Comparison of ENCODE assay signal across 9 mouse cellular contexts in the genomic region with DNA sequence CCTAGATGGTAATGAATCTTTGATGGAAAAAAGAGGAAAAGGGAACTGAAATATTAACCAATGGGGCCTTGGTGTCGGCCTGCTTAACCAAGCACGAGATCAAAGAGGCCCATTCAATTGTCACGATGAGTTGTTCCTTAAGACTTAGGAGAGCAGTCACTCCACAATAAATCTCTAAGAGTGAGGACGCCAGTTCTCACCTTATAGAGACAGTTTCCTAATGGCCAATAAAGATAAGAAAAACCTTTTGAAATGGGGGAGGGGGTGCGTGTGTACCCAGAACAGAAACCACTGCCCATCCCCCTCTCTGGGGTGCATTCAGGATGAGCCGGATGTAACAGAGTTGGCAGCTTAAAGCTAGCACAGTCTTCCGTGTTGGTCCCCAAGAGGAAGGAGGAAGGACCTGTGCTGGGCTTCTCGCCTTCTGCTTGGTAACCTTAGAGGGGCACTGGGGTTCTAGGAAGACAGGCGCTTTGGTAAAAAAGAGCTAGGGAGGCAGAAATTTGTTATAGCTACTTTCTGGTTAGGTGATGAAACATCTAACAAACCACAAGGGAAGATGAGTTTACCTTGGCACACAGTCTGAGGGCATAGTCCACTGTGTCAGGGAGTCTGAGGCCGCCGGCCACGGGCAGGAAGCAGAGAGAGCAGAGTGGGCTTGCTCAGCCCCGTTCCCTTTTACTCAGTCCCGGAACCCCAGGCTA. TPM values are rescaled to one million over a fixed set of nuclear protein-coding genes. Genes with fewer than 3 reads are reported as not detected.
A peak's percentile ranks its signal among the peaks of the same experiment; 100 is the strongest.
DNase-seq lines count a peak whose midpoint lies in the region; ATAC-seq and TF ChIP-seq lines count a peak whose summit lies in the region.
"Had no signal": no experiment of that assay in that cellular context is flagged by ENCODE, and none has a peak within 500 bp of the region (broad histone marks: within the 10 kb centered on the region; RNA-seq: fewer than 3 reads in every experiment).

No protein-coding gene starts in this region.

- no peak overlapping the region for H3K4me3 ChIP-seq in heart, embryonic 11.5 days (ENCODE audit: low read depth, low read length)
- no peak overlapping the region for H3K4me3 ChIP-seq in heart, adult 2 months
- no peak overlapping the region for H3K4me3 ChIP-seq in hindbrain, embryonic 13.5 days
- H3K4me3 ChIP-seq in cerebellum, adult 2 months (replicated peaks; ENCODE audit: insufficient read depth, low read depth, low read length), result no peak overlapping the region
- H3K4me3 ChIP-seq: limb, embryonic 13.5 days had no signal

- no peaks in the 10 kb centered on the region for H3K36me3 ChIP-seq in heart, embryonic 11.5 days (ENCODE audit: control insufficient read depth, insufficient read depth, low read length)
- no peaks in the 10 kb centered on the region for H3K36me3 ChIP-seq in heart, adult 2 months (ENCODE audit: control insufficient read depth, insufficient read depth, low read length)
- H3K36me3 ChIP-seq in hindbrain, embryonic 13.5 days, result no peaks in the 10 kb centered on the region
- H3K36me3 ChIP-seq: limb, embryonic 13.5 days had no signal

- no peaks in the 10 kb centered on the region for H3K79me2 ChIP-seq in heart, adult 2 months (replicated peaks; ENCODE audit: control insufficient read depth, insufficient read depth, low read length)

- ATAC-seq in heart, embryonic 11.5 days (replicated peaks; ENCODE audit: insufficient number of reproducible peaks, low FRiP score, low TSS enrichment), result no peak
- no peak for ATAC-seq in hindbrain, embryonic 13.5 days (ENCODE audit: low FRiP score)

- no peak overlapping the region for H3K9ac ChIP-seq in heart, embryonic 11.5 days (ENCODE audit: low read depth, low read length)
- no peak overlapping the region for H3K9ac ChIP-seq in heart, adult 2 months (ENCODE audit: low read depth, low read length)
- no peak overlapping the region for H3K9ac ChIP-seq in hindbrain, embryonic 13.5 days
- H3K9ac ChIP-seq: limb, embryonic 13.5 days had no signal

- H3K9me3 ChIP-seq in heart, embryonic 11.5 days (replicated peaks; ENCODE audit: control insufficient read depth, low read length), result no peaks in the 10 kb centered on the region
- no peaks in the 10 kb centered on the region for H3K9me3 ChIP-seq in hindbrain, embryonic 13.5 days
- H3K9me3 ChIP-seq: limb, embryonic 13.5 days had no signal

- H3K4me1 ChIP-seq in heart, embryonic 11.5 days (ENCODE audit: control insufficient read depth, insufficient read depth, low read length), result peaks cover 11% of the 10 kb centered on the region
- H3K4me1 ChIP-seq in heart, adult 2 months (ENCODE audit: control insufficient read depth, insufficient read depth, low read length), result peaks cover 7% of the 10 kb centered on the region
- H3K4me1 ChIP-seq in hindbrain, embryonic 13.5 days (replicated peaks), result peaks cover 35% of the 10 kb centered on the region
- peaks cover 11% of the 10 kb centered on the region; the same call in 1 of the 2 replicates for H3K4me1 ChIP-seq in cerebellum, adult 2 months (ENCODE audit: control insufficient read depth, insufficient read depth, low read length)

- no peak for DNase-seq in heart, adult 2 months
- peak; percentile 39 for DNase-seq in T-cell, adult 2 months (ENCODE audit: low spot score)
- peak; percentile 67 for DNase-seq in kidney, postnatal 10 days
- peak; percentile 43 to 54 for DNase-seq in spleen, adult 18-20 months
- no peak for DNase-seq in embryo, embryonic 10.5 days (ENCODE audit: low spot score)
- no peak for DNase-seq in cerebellum, adult 2 months

- intact Hi-C loops in heart, adult 2 months (cut with DNase I), result no loop called here

- H3K27ac ChIP-seq in heart, embryonic 11.5 days (ENCODE audit: low read depth, low read length), result no peak overlapping the region
- no peak overlapping the region for H3K27ac ChIP-seq in heart, adult 2 months
- no peak overlapping the region for H3K27ac ChIP-seq in hindbrain, embryonic 13.5 days
- no peak overlapping the region for H3K27ac ChIP-seq in cerebellum, adult 2 months (ENCODE audit: insufficient read depth, low read length)
- H3K27ac ChIP-seq: limb, embryonic 13.5 days had no signal

- peaks cover 3% of the 10 kb centered on the region; the same call in 1 of the 2 replicates for H3K27me3 ChIP-seq in heart, embryonic 11.5 days (ENCODE audit: control insufficient read depth, insufficient read depth, low read length)
- no peaks in the 10 kb centered on the region for H3K27me3 ChIP-seq in heart, adult 2 months (ENCODE audit: control insufficient read depth, insufficient read depth, low read length)
- 0 out of 2 replicates have a peak, but pooled peaks cover 5% of the 10 kb centered on the region for H3K27me3 ChIP-seq in hindbrain, embryonic 13.5 days
- H3K27me3 ChIP-seq in cerebellum, adult 2 months (ENCODE audit: control insufficient read depth, insufficient read depth, low read length), result no peaks in the 10 kb centered on the region

- TF ChIP-seq EP300 in heart, adult 2 months (IDR thresholded peaks at IDR 0.05; ENCODE audit: insufficient read depth, low read depth, low read length), result no peak

- no peak for TF ChIP-seq POLR2A in heart, adult 2 months (IDR thresholded peaks at IDR 0.05; ENCODE audit: insufficient read depth, low read depth, low read length)
- TF ChIP-seq POLR2A in cerebellum, adult 2 months (IDR thresholded peaks at IDR 0.05; ENCODE audit: borderline replicate concordance, insufficient read depth, low read length), result no peak

- TF ChIP-seq CTCF in heart, adult 2 months (IDR thresholded peaks at IDR 0.05), result no peak
- no peak for TF ChIP-seq CTCF in cerebellum, adult 2 months (IDR thresholded peaks at IDR 0.05; ENCODE audit: borderline replicate concordance, insufficient read depth, low read depth, low read length)

- 54% methylated on average over 14 of the region's 14 CpGs for WGBS in heart, embryonic 11.5 days (ENCODE audit: insufficient replicate concordance)
- WGBS in heart, adult 2 months, result 60% methylated on average over 14 of the region's 14 CpGs
- WGBS in hindbrain, embryonic 13.5 days, result 60% methylated on average over 14 of the region's 14 CpGs
- 80% methylated on average over 14 of the region's 14 CpGs for WGBS in cerebellum, adult 2 months

- peak overlapping the region; percentile 15 for H3K4me2 ChIP-seq in heart, embryonic 11.5 days
- no peak overlapping the region for H3K4me2 ChIP-seq in hindbrain, embryonic 13.5 days
- H3K4me2 ChIP-seq: limb, embryonic 13.5 days had no signal

RNA-seq across cellular contexts. Expression of a gene that starts 22.5 kb away (rescaled TPM):
- 10.2 and 12.7 TPM in 2 replicates for polyA plus RNA-seq in heart, embryonic 11.5 days (2014; fragmentation: Nextera tagmentation; extraction: Ambion mirVana)
- 1 to 10 TPM; 4.9 to 8.2 TPM for total RNA-seq in heart, adult 2 months (2021)
- polyA plus RNA-seq in heart, adult 2 months (2012; rRNA removed), result 1.8 and 2.1 TPM in 2 replicates
- polyA plus RNA-seq in hindbrain, embryonic 13.5 days (2015; fragmentation: Nextera tagmentation; extraction: Ambion mirVana), result 4.1 and 6.3 TPM in 2 replicates
- polyA plus RNA-seq in cerebellum, adult 2 months (2012; rRNA removed), result 7.9 and 8.9 TPM in 2 replicates

RNA-seq across cellular contexts. Expression of a gene that starts 22.7 kb away (rescaled TPM):
- 4.2 and 5.1 TPM in 2 replicates for polyA plus RNA-seq in heart, embryonic 11.5 days (2014; fragmentation: Nextera tagmentation; extraction: Ambion mirVana)
- 1 to 10 TPM; 1.2 to 1.3 TPM for total RNA-seq in heart, adult 2 months (2021)
- 1.5 and 1.8 TPM in 2 replicates for polyA plus RNA-seq in heart, adult 2 months (2012; rRNA removed)
- 5.0 and 8.9 TPM in 2 replicates for polyA plus RNA-seq in hindbrain, embryonic 13.5 days (2015; fragmentation: Nextera tagmentation; extraction: Ambion mirVana)
- polyA plus RNA-seq in cerebellum, adult 2 months (2012; rRNA removed), result 39.5 and 47.1 TPM in 2 replicates

Comparison
In these comparisons a context has a peak if more than half of its experiments do, and no peak if none do; other contexts are left out.
1. DNase-seq: peak in T-cell, adult 2 months (single experiment), kidney, postnatal 10 days (single experiment) and spleen, adult 18-20 months (2 of 2); none in heart, adult 2 months (0 of 2), embryo, embryonic 10.5 days (single experiment) and cerebellum, adult 2 months (0 of 2).